Mouse (Mus musculus) R1 (cell line): ENCODE results near the gene Dtymk.
A peak's percentile ranks its signal among the peaks of the same experiment; 100 is the strongest.
"Not testable (repeated sequence)": the region's sequence is repeated elsewhere in the genome, so short reads cannot be mapped to it uniquely, and the experiment has no call there.

Experiments
- DNase-seq: peaks from one replicate; pipeline ENCODE4 v3.0.0-alpha.2; 2018; ENCODE audit warnings: low read depth, low spot score

The Dtymk gene

DNA sequence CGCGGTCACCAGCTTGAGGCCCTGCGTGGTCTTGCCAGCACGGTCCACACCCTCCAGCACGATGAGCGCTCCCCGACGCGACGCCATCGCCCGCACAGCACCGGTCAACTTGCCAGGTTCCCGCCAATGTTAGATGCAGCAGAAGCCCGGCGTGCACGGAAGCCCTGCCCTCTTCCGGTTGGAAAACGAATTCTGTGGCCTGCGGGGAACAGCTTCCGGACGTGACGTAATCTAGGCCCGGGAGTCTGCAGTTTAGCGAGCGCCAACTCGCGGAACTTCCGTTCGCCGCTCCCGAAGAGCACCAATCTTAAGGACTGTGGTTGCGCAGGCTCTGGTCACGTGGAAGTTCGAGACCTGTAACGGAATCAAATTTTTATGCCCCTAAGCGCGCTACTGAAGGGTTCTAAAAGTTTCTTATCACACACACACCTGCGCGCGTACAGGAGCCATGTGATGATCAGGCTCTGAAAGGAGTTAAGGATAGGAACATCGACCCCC is at the start of gene Dtymk:
Gene Dtymk (minus strand): TSS at position 194 of the 498 bp plus-strand sequence.
- peak; percentile 97 for DNase-seq

DNA sequence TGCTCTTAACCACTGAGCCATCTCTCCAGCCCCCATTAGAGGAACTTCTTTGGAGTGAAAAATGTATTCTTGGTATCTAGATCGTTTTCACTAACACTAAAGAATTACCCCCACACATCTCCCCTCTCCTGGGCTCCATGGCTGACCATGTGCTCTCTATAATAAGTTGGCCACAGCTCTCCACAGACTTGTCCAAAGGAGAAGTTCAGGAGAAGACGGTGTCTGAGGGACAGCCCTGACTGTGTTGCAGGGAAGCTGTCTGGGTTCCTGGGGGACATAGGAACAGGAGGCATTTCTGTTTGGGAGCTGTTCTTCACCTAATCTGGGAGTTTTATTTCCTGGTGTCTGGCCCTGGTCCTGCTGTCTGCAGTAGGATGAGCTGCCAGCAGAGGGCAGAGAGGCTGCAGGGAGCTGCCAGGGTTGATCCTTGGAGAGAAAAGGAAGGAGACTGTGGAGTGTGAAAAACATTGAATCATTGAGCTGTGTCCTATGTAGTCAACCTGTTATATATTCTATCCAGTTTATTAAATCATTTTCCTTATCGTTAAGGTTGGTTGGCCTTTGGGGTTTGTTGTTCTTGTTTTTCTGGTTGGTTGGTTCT is 44.1 kb upstream of the Dtymk start:
- DNase-seq: not testable (repeated sequence)

DNA sequence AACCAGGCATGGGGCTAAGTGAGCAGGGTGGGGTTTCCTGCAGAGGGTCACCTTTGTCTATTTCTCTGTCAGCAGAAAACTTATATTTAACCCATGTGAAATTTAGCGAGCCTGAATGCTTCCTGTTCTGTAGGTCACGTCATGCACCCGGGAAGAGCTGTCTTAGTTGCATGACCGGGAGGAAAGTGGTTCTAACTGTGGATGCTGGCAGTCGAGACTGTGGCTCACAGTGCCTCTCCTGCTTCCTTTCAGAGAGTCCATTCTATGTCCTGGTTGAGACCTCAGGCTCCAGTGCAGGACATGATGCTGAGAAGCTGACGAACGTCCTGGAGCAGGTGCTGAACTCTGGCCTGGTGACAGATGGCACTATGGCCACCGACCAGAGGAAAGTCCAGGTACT is 36.8 kb upstream of the Dtymk start:
- not testable (repeated sequence) for DNase-seq

DNA sequence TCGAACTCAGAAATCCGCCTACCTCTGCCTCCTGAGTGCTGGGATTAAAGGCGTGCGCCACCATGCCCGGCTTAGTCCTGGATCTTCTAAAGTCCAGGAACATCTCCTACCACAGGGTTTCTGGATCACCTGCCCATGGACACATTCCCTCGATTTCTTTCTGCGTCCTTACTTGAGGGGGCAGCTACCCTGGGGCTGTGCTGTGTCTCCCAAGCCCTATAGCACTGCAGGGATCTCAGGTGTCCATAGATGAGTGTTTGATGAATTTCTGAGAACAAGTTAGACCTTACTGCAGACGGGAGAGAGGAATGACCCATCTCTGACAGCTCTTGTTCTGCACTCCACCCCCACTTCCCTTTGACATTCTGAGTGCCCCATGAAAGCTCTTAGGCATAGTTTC is 35.6 kb upstream of the Dtymk start:
- DNase-seq: peak; percentile 0

DNA sequence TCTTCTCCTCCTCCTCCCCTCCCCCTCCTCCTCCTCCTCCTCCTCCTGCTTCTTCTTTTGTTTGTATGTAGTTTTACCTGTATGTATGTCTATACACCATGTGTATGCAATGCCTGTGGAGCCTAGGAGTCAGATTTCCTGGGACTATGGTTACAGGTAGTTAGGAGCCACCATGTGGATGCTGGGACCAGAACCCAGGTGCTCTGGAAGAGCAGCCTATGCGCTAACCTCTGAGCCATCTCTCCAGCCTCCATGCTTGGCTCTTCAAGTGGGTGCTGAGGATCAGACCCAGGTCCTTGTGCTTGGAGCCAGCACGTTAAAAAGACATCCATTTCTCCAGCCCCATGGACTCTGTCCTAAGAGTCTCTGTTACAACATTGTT is 34.8 kb upstream of the Dtymk start:
- DNase-seq: peak; percentile 0

DNA sequence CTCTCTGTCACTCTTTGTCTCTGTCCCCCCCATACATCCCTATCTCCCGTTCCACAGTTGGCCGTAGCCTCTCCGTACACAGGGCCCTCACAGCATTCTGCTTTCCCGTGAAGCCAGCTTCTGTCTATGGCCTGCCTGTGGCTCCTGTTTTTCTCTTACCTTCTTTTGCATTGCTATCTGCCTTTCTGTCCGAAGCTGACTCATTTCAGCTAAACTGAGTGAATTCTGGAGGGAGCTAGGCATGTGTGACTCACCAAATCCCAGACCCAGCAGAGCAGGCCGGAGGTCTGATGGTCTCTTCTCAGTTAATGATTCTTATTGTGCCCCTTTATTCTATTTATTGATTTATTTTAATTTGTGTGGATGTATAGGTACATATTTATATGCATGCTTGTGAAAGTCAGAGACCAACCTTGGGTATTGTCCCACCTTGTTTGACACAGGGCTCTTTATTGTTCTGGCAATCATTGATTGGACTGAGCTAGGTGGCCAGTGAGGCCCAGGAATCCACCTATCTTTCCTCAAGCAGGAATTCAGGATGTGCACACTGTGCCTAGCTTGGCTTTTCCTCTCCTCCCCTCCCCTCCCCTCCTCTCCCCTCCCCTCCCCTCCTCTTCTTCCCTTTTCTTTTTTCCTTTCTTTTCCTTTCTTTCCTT is 34.3 kb upstream of the Dtymk start:
- peak; percentile 0 for DNase-seq

DNA sequence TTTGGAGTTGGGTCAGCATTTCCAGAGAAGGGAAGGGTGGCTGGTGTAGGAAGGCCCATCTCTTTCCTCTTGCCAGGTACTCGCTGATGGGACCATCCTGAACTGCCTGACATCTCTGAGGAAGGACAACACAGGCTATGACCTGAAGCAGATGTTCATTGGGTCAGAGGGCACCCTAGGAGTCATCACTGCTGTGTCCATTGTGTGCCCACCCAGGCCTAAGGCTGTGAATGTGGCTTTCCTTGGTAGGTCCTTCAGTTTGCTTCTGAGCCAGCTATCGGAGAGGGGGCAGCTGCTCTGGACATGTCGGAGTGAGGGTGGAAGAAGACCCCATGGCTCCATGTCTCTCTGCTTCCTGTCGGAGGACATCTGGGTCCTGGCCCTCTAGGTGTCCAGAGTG is 33.5 kb upstream of the Dtymk start:
- DNase-seq: peak; percentile 0

DNA sequence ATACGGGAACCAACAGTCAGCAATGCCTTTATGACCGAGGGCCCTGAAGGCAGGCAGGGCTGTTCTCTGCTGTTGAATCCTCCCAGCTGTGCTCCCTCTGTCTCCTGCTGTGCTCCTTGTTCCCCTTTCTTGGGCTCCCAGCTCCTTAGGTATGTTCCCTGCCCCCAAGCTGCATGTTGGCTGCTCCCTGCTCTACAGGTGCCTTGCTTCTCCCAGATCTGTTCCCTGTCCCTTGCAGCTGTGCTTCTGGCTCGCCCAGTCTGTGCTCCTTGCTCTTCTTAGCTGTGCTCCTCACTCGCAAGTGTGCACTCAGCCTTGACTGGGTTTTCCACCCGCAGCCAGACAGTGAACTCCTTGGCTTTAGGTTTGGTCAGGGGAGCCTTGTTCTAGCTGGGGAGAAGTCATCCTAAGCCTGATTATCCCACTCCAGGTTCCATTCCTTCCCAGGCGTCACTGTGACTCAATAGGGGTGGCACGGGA is 33.0 kb upstream of the Dtymk start:
- DNase-seq: peak; percentile 6

DNA sequence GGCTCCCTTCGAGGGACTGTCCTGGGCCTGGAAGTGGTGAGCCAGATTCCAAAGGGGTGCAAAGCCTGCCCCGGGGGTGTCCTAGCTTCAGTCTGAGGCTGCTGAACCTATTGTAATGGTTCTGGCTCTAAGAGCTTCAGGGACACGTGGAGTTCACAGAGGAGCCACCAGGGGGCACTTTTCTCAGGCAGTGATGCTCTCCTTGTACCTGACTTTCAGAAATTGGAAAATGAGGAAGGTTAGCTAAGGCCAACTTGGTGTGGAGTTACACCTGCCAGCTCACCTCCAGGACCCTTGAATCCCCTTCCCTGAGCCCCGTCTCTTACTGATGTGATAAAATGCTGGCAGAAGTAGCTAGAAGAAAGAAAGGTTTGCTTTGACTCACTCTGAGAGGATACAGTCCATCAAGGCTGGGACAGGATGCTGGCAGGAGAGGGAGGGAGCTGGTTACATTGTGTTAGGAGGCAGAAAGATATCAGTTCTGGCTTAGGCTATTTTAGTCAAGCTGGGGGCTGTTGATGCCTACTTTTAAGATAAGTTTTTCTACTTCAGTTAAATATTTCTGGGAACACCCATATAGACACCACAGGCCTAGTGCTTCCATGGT is 31.1 kb upstream of the Dtymk start:
- DNase-seq: peak; percentile 1

DNA sequence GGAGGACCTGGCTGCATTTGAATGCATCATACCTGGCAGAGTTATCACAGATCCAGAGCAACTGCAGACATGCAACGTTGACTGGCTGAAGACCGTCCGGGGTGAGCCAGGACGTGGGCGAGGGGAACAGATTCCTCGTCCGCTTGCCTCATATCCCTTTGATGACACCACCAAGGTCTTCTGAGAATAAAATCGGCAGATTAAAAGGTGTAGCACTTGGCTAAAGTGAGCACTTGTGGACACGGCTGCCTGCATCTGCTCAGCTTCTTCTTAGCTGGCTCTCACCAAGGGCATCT is 24.8 kb upstream of the Dtymk start:
- no peak for DNase-seq

DNA sequence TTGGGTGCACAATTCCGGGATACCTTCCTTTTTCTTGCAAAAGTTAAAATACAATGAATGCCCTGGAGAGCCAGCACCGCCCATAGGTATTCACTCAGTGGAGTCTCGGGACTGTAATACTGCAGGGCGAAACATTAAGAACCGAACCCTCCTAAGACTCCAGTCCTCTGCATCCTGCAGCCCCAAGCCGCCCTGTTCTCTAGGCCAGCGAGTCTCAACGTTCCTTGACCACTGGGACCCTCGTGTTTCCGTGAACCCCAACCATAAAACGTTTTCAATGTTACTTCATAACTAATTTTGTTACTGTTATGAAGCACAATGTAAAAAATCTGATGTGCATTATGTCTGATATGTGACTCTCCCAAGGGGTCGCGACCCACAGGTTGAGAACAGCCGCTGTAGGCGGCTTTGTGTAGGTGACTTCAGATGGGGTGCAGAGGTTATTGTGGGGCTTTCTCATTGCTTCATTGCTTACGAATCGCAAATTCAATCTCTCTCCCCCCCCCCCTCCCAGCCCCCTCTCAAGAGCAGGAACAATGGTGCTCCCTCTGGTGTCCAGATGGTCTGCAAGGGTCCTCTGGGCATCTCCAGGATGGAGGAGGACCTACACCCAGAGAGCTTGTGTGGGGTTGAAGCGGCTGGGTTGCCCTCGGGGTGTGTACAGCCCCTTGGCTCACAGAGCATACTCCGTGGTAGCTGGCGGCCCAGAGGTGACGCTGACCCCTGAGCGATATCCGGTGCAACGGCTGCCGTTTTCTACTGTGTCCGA is 24.2 kb upstream of the Dtymk start:
- no peak for DNase-seq

DNA sequence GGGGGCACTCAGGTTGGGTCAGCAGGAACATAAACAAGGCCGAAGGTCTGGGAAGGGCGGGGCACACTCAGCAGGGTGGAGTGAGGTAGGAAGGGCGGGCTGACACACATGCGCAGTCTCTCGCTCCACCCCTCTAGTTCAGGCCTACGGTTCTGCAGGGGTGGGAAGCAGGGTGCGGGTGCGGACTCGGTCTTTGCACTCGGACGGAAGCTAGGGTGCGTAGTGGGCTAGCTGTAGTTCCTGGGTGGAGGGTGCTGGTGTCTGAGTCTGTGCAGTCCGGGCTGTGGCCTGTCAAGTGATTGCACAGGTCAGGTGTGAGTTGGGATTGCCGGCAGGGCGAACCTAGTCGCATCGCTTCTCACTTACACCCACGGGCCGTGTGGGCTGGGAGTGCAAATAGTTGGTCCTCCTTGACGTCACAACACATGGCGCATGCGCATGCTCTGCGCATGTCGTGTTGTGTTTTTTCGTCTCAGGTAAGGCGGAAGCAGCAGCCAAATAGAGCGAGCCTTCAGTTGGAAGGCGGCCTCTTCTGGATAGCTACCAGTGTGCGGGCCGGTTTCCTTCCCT is 23.5 kb upstream of the Dtymk start:
- DNase-seq: peak; percentile 98

DNA sequence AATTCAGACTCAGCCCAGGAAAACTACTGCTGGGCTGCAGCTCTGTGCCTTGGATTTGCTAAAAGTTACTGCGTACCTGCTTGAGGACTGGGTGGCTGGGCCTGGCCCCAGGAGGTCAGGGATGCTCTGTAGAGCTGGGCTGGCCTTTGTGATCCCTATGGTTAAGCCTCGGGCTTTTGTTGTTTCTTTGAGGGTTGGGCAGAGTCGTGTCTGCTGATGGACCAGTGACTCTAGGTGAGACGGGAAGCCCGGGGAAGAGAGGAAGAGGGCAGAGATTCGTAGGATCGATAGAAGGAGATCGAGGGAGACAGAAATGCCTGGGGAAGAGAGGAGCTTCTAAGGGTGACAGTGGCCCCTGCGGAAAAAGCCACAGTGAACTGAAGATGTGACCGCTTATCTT is 22.9 kb upstream of the Dtymk start, which contains the start of gene D2hgdh:
Gene D2hgdh (plus strand): TSS at position 301 of the 400 bp plus-strand sequence.
- peak; percentile 10 for DNase-seq

DNA sequence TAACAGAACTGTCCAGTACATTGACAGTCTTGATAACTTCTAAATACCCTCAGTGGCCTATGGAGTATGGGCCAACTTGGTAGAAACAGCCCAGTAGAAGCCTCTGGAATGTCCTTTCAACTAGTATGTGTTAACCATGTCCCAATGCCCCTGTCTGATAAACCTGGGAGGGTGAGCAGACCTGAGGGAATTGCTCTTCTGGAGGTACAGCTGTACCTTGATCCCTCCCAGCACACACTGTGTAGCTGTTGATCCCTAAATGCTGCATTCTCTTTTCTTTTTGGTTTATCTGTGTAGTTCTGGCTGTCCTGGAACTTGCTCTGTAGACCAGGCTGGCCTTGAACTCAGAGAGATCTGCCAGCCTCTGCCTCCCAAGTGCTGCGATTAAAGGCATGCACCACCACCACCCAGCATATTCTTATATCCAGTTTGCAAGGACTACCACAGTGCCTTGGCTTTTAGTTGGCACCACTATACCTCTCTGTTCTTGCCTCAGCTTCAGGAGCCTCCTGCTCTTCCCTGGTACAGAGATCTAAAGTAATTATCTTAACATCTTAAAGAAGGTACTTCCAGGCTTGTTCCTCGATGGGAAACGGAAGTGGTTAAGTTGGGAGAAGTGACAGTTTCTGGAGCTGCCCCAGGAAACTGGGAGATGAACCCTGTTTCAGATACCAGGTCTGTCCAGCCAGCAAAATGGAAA is 22.2 kb upstream of the Dtymk start:
- DNase-seq: no peak

DNA sequence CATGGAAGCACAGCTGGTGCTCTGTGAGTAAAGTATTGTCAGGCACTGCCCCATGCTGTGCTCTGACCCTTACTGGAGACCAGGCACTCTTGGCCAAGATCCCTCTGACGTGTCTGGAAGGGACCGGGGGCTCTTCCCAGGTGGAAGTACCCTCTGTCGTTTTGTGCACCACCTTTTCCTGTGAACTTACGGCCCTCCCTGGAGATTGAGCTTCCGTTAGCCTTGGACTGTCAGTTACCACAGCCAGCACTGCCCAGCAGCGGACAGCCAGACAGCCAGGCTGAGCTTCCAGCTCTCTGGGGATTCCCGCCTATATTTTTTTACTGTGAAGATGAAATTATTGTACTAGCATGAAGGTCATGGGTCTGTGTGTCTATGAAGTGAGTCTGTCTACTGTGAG is 17.0 kb upstream of the Dtymk start:
- no peak for DNase-seq

DNA sequence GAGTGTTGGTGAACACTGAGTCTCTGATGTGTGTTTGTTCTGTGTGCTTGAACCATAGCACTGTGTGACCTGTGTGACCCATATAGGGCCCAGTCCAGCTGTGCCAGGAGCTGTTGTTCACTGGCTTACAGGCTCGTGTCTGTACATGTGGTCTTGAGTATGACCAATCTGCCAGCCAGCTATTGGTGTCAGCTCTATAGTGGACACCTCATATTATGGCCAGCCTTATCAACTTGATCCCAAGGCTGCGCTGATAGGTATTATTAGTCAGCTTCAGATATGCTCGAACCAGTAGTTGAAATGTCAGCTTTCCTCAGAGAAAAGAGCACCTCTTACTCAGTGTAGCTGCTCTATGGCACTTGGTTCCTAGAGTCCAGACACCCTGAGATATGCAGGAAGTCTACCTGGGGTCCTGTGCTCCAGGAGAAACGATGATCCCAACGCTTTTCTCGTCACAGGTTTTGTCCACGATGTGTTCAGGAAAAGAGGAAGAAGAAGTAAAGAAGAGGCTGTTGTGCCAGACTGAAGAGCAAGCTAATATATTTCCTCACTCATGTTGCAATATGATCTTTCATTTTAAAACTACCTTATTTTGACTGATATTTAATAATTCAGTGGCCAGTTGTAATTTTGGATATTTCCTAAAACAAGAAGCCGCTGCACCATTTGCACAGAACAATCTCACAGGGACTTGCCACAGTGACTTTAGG is 16.2 kb upstream of the Dtymk start:
- DNase-seq: no peak

DNA sequence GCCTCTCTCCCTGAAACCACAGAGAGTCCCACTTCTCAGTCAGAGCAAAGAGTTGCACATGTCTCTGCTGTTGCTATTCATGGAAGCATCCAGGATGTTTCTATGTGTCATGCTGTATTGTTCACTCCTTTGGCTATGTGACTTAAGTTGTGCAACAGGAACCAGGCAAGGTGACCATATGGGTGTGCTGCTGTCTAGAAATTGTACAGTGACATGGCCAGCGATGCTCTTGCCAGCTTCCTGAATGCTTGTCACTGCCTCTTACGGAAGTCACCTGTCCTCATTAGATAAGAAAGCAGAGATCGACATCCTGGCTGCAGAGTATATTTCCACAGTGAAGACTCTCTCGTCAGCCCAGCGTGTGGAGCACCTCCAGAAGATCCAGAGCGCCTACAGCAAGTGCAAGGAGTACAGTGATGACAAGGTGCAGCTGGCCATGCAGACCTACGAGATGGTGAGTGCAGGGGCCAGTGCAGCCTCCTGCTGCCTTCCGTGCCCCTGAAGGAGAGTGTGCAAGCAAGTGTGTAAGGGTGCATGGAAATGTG is 9.8 kb upstream of the Dtymk start:
- DNase-seq: no peak

DNA sequence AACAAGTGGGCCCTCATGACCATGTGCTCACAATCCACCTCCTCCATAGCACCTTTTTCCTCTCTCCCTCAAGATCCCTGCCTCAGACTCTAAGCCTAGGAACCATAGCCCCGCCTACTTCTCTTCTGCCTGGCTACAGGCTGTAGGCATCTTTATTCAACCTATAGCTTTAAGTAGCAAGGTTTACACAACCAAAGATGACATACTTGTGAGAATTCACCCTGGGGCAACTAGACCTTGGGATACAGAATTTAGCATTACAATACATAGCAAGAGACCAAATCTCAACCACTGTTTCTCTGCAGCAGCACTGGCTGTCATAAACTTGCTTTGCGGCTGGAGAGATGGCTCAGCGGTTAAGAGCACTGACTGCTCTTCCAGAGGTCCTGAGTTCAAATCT is 8.3 kb upstream of the Dtymk start:
- peak; percentile 77 for DNase-seq

DNA sequence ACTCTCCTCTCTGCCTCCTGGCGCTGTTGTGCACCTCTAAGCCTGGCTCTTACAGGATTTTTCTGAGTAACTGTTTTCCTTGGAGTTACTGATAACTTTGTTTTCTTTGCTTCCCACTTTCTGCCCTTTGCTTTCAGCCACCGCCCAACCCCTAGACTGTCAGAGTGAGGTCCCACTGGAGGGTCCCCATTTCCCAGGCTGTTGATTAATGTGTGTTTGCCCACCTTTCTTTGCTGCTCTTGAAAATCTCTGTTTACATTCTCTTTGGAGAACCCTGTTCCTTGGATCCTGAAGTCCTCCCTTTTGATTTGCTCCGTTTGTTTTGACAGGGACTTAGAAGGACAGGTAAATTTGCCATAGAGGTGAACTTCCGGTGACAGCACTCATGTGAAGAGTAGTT is 7.1 kb upstream of the Dtymk start:
- DNase-seq: no peak

DNA sequence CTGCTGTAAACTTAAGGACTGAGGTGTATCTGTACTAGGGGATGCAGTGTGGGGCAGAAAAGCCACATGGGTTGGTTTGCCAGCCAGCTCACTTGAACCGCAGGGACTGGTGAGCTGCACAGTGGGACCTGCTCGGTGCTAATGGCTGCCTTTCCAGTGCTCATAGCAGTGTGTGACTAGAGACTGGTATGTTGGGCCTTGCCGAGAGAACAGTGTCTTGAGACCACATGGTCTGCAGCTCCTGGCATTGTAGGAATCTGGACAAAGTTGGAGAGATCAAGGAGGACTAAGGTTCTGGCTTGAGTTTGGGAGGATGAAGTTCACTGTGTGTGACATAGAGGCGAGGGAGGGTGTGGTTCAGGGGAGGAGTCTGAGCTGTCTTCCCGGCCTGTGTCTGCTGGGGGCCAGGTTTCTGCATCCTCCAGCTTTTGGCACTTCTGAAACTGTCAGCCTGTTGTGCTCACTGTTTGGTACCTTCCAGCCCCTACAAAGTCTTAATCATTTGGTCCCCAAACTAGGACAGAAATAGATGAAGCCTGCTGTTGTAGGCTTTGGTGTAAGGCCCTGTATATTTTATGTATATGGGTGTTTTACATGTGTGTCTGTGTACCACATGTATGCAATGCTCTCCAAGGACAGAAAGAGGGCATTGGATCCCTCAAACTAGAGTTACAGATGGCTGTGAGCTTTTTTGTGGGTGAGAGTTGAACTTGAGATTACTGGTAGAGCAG is 3.7 kb upstream of the Dtymk start:
- DNase-seq: no peak
